Mouse (Mus musculus) adrenal gland, postnatal 25 days (tissue): Measurements from ENCODE around the gene Itga3. TPM values are rescaled to one million over a fixed set of nuclear protein-coding genes. Genes with fewer than 3 reads are reported as not detected.

Experiments
- DNase-seq: peaks from one replicate; pipeline ENCODE4 v3.0.0; 2021; ENCODE audit warnings: mixed read lengths
- long read RNA-seq: library from polyadenylated mRNA; stranded (forward); transcript quantifications from one replicate; pipeline ENCODE4 v2.0.0, GENCODE M21; 2021
- total RNA-seq: library from RNA; stranded (reverse); gene quantifications from 2 replicates; pipeline ENCODE4 v1.2.3, GENCODE M21; 2021

Gene Itga3
- 36.8 and 40.7 TPM in 2 replicates for total RNA-seq
- long read RNA-seq, full-length matches to known transcripts, result 8 of 25 reads
- long read RNA-seq, partial matches to known transcripts, result 15 of 25 reads
- long read RNA-seq, other reads (novel, unspliced or antisense), result 2 of 25 reads

- peak; percentile 85 for DNase-seq
These were observed at the start of gene Itga3 for GRCm38 (mm10) chr11:95076536-95077111. TSS of gene Itga3 (minus strand) at chr11:95076801.

GRCm38 (mm10) chr11:95125366-95125948 lies 48.9 kb upstream of the Itga3 start:
- DNase-seq, result no peak

- no peak for DNase-seq
These were observed 45.5 kb upstream of the Itga3 start for GRCm38 (mm10) chr11:95122100-95122489.

- DNase-seq, result peak; percentile 32
These were observed 44.8 kb upstream of the Itga3 start for GRCm38 (mm10) chr11:95121161-95122099.

GRCm38 (mm10) chr11:95120633-95121020 lies 44.0 kb upstream of the Itga3 start:
- DNase-seq, result no peak

- peak; percentile 47 for DNase-seq
These were observed 43.5 kb upstream of the Itga3 start, which contains the start of gene Dlx3 for GRCm38 (mm10) chr11:95119990-95120632. TSS of gene Dlx3 (plus strand) at chr11:95120119.

- DNase-seq, result peak; percentile 81
These were observed 41.9 kb upstream of the Itga3 start for GRCm38 (mm10) chr11:95118505-95118904.

- DNase-seq, result peak; percentile 60
These were observed 40.4 kb upstream of the Itga3 start for GRCm38 (mm10) chr11:95117030-95117429.

GRCm38 (mm10) chr11:95110081-95110480 lies 33.5 kb upstream of the Itga3 start:
- no peak for DNase-seq

GRCm38 (mm10) chr11:95109000-95109399 lies 32.4 kb upstream of the Itga3 start:
- DNase-seq, result no peak

- DNase-seq, result peak; percentile 87
These were observed 30.0 kb upstream of the Itga3 start for GRCm38 (mm10) chr11:95106440-95107236.

GRCm38 (mm10) chr11:95105274-95105874 lies 28.8 kb upstream of the Itga3 start:
- peak; percentile 38 for DNase-seq

- no peak for DNase-seq
These were observed 27.7 kb upstream of the Itga3 start for GRCm38 (mm10) chr11:95104266-95104665.

- DNase-seq, result no peak
These were observed 25.7 kb upstream of the Itga3 start for GRCm38 (mm10) chr11:95102161-95102904.

GRCm38 (mm10) chr11:95101071-95101788 lies 24.6 kb upstream of the Itga3 start:
- no peak for DNase-seq

- DNase-seq, result no peak
These were observed 23.8 kb upstream of the Itga3 start for GRCm38 (mm10) chr11:95100393-95100792.

GRCm38 (mm10) chr11:95098346-95099095 lies 21.9 kb upstream of the Itga3 start:
- no peak for DNase-seq

GRCm38 (mm10) chr11:95097889-95098288 lies 21.3 kb upstream of the Itga3 start:
- no peak for DNase-seq
